Mouse (Mus musculus) midbrain, embryonic 11.5 days (tissue): ENCODE measurements around the gene Ybx1. TPM values are rescaled to one million over a fixed set of nuclear protein-coding genes. Genes with fewer than 3 reads are reported as not detected.

ENCODE experiments used
- ATAC-seq: fragments of 200-750 bp; cut with Nextera tagmentation; 2 replicates; pipeline ENCODE4 v1.8.0; 2017; ENCODE audit warnings: moderate TSS enrichment, moderate library complexity; ENCODE audit not compliant: low FRiP score
- DNase-seq: peaks from one replicate; pipeline ENCODE4 v3.0.0; 2015; ENCODE audit warnings: low spot score; ENCODE audit errors: missing footprints
- H3K27ac ChIP-seq: fragments of 300-500 bp; sonication (generic); 2 replicates; pipeline ENCODE4 v1.5.1; 2014; ENCODE audit warnings: low read depth, low read length
- H3K27me3 ChIP-seq: fragments of 300-500 bp; sonication (generic); 2 replicates; pipeline ENCODE4 v1.6.1; 2014; ENCODE audit warnings: mild to moderate bottlenecking, low read length, moderate library complexity, mixed read lengths; ENCODE audit not compliant: control insufficient read depth, insufficient read depth
- H3K36me3 ChIP-seq: fragments of 300-500 bp; sonication (generic); 2 replicates; pipeline ENCODE4 v1.6.1; 2014; ENCODE audit warnings: mild to moderate bottlenecking, low read length, moderate library complexity, mixed read lengths; ENCODE audit not compliant: control insufficient read depth, insufficient read depth
- H3K4me1 ChIP-seq: fragments of 300-500 bp; sonication (generic); 2 replicates; pipeline ENCODE4 v1.6.1; 2014; ENCODE audit warnings: low read length; ENCODE audit not compliant: control insufficient read depth, insufficient read depth
- H3K4me2 ChIP-seq: fragments of 300-500 bp; sonication (generic); 2 replicates; pipeline ENCODE4 v1.6.1; 2014; ENCODE audit warnings: mild to moderate bottlenecking, moderate library complexity
- H3K4me3 ChIP-seq: fragments of 300-500 bp; sonication (generic); 2 replicates; pipeline ENCODE4 v1.5.1; 2014; ENCODE audit warnings: low read depth, low read length
- H3K9ac ChIP-seq: fragments of 300-500 bp; sonication (generic); 2 replicates; pipeline ENCODE4 v1.6.1; 2014; ENCODE audit warnings: low read length
- H3K9me3 ChIP-seq: fragments of 300-500 bp; sonication (generic); 2 replicates; pipeline ENCODE4 v1.6.1; 2016; ENCODE audit warnings: low read length; ENCODE audit not compliant: control insufficient read depth
- WGBS: fragments of 180-500 bp; shearing (Covaris S2); extraction: QIAGEN DNeasy Blood & Tissue Kit; methylation state at CpG from one replicate; pipeline ENCODE4 v1.1.7; 2014; 5-methylcytosine and 5-hydroxymethylcytosine counted together
- polyA plus RNA-seq: library from polyadenylated mRNA; unstranded; fragments of >200 nt; fragmentation: Nextera tagmentation; extraction: Ambion mirVana; gene quantifications from 2 replicates; pipeline ENCODE4 v1.2.1, GENCODE M21; 2014

Ybx1 gene
- polyA plus RNA-seq, 1 experiment from 2014 or later, result 1,435 TPM

GRCm38 (mm10) chr4:119233256-119233901, 61.0 kb downstream of the Ybx1 start:
- H3K4me1 ChIP-seq, result peaks cover 15% of the 10 kb centered on the region
- under 1% methylated on average over 34 of the region's 36 CpGs for WGBS
- H3K27me3 ChIP-seq, result no peaks in the 10 kb centered on the region
- no peak overlapping the region; the same call in 1 of the 2 replicates for H3K27ac ChIP-seq
- peak overlapping the region; percentile 85 for H3K4me3 ChIP-seq
- no peaks in the 10 kb centered on the region for H3K9me3 ChIP-seq
- no peaks in the 10 kb centered on the region for H3K36me3 ChIP-seq
- peak overlapping the region; percentile 92 for H3K4me2 ChIP-seq
- peak; percentile 96 for DNase-seq
- ATAC-seq, result peak; percentile 22
- peak overlapping the region; percentile 71 for H3K9ac ChIP-seq

GRCm38 (mm10) chr4:119232410-119233255, 61.8 kb downstream of the Ybx1 start, which contains the start of the genes AU022252 and P3h1:
TSS of gene AU022252 (minus strand) at chr4:119232712.
TSS of gene P3h1 (plus strand) at chr4:119232915.
- Histone ChIP-seq H3K27ac (no peak within 1 kb of the TSS; the same call in 1 of the 2 replicates), H3K4me3 (peak within 1 kb of the TSS; percentile 85), H3K9me3 (no peaks in the 10 kb centered on the region), H3K4me2 (peak within 1 kb of the TSS; percentile 92), H3K36me3 (peaks cover 4% of the 10 kb centered on the region; the same call in 1 of the 2 replicates), H3K4me1 (peaks cover 15% of the 10 kb centered on the region), H3K9ac (peak within 1 kb of the TSS; percentile 83), H3K27me3 (no peaks in the 10 kb centered on the region)
- ATAC-seq, result peak; percentile 96
- WGBS, result under 1% methylated on average over 71 of the region's 71 CpGs
- peak; percentile 100 for DNase-seq

Other genes with a start within 250 kb of the Ybx1 start
- gene Slc2a1, start 185.9 kb downstream of the Ybx1 start, polyA plus RNA-seq, result 152 and 158 TPM in 2 replicates
- 7.7 and 9.0 TPM in 2 replicates for gene Zfp691, start 120.4 kb downstream of the Ybx1 start, polyA plus RNA-seq
- gene Ermap, start 104.6 kb downstream of the Ybx1 start, polyA plus RNA-seq, result 7.7 and 9.3 TPM in 2 replicates
- gene Svbp, start 99.3 kb downstream of the Ybx1 start, polyA plus RNA-seq, result 173 and 179 TPM in 2 replicates
- gene Tmem269, start 76.4 kb downstream of the Ybx1 start, polyA plus RNA-seq, result 0.31 TPM in 1 of 2 replicates, not detected in the other
- gene AU022252, start 61.9 kb downstream of the Ybx1 start, polyA plus RNA-seq, result 32.2 and 35.2 TPM in 2 replicates
- gene P3h1, start 61.7 kb downstream of the Ybx1 start, polyA plus RNA-seq, result 15.5 TPM in 2 replicates
- gene Cldn19, start 39.2 kb downstream of the Ybx1 start, polyA plus RNA-seq, result 0.49 TPM in 1 of 2 replicates, not detected in the other
- gene Ppih, start 25.9 kb upstream of the Ybx1 start, polyA plus RNA-seq, result 123 and 124 TPM in 2 replicates
- 8.8 and 10.4 TPM in 2 replicates for gene Ccdc30, start 120.9 kb upstream of the Ybx1 start, polyA plus RNA-seq
- gene Ppcs, start 127.8 kb upstream of the Ybx1 start, polyA plus RNA-seq, result 21.6 and 22.1 TPM in 2 replicates
- 0.41 TPM in 1 of 2 replicates, not detected in the other for gene Zmynd12, start 128.2 kb upstream of the Ybx1 start, polyA plus RNA-seq
- gene Rimkla, start 198.0 kb upstream of the Ybx1 start, polyA plus RNA-seq, result 6.7 and 7.4 TPM in 2 replicates
- 20.0 and 23.9 TPM in 2 replicates for gene Foxj3, start 242.4 kb upstream of the Ybx1 start, polyA plus RNA-seq
- gene Frg2f1, start 244.9 kb upstream of the Ybx1 start, polyA plus RNA-seq, result 3.2 TPM in 2 replicates